Mouse (Mus musculus) forebrain, postnatal 0 days (tissue): ENCODE results near the gene Dhrs13. TPM values are rescaled to one million over a fixed set of nuclear protein-coding genes. Genes with fewer than 3 reads are reported as not detected.

ENCODE experiments used
- ATAC-seq: fragments of 200-750 bp; cut with Nextera tagmentation; 2 replicates; pipeline ENCODE4 v1.8.0; 2017; ENCODE audit warnings: mild to moderate bottlenecking, moderate library complexity
- DNase-seq: peaks from one replicate; pipeline ENCODE4 v3.0.0-alpha.2; 2015
- H3K27ac ChIP-seq: fragments of 300-500 bp; sonication (generic); 2 replicates; pipeline ENCODE4 v1.5.1; 2014; ENCODE audit warnings: low read depth, mild to moderate bottlenecking, antibody characterized with exemption, low read length, moderate library complexity, mixed read lengths
- H3K27me3 ChIP-seq: fragments of 300-500 bp; sonication (generic); 2 replicates; pipeline ENCODE4 v1.6.1; 2014; ENCODE audit warnings: mild to moderate bottlenecking, low read length, mixed read lengths; ENCODE audit not compliant: insufficient read depth
- H3K36me3 ChIP-seq: fragments of 300-500 bp; sonication (generic); 2 replicates; pipeline ENCODE4 v1.6.1; 2014; ENCODE audit warnings: mild to moderate bottlenecking, moderate library complexity; ENCODE audit not compliant: insufficient read depth
- H3K4me1 ChIP-seq: fragments of 300-500 bp; sonication (generic); 2 replicates; pipeline ENCODE4 v1.6.1; 2014; ENCODE audit warnings: antibody characterized with exemption; ENCODE audit not compliant: insufficient read depth
- H3K4me2 ChIP-seq: fragments of 300-500 bp; sonication (generic); 2 replicates; pipeline ENCODE4 v1.6.1; 2014; ENCODE audit warnings: low read depth, mild to moderate bottlenecking, moderate library complexity
- H3K4me3 ChIP-seq: fragments of 300-500 bp; sonication (generic); 2 replicates; pipeline ENCODE4 v1.5.1; 2014; ENCODE audit warnings: low read depth, low read length, mixed read lengths
- H3K9ac ChIP-seq: fragments of 300-500 bp; sonication (generic); 2 replicates; pipeline ENCODE4 v1.6.1; 2014; ENCODE audit warnings: mild to moderate bottlenecking
- H3K9me3 ChIP-seq: fragments of 300-500 bp; sonication (generic); 2 replicates; pipeline ENCODE4 v1.6.1; 2016; ENCODE audit warnings: low read length
- CTCF ChIP-seq: sonication (generic); IDR thresholded peaks from 2 replicates; pipeline ENCODE4 v1.5.1; 2016; ENCODE audit warnings: antibody characterized with exemption, control low read depth, low read depth
- WGBS: fragments of 180-500 bp; shearing (Covaris S2); extraction: QIAGEN DNeasy Blood & Tissue Kit; methylation state at CpG from one replicate; pipeline ENCODE4 v1.1.7; 2014; 5-methylcytosine and 5-hydroxymethylcytosine counted together
- polyA plus RNA-seq: library from polyadenylated mRNA; unstranded; fragments of >200 nt; fragmentation: Nextera tagmentation; extraction: Ambion mirVana; gene quantifications from 2 replicates; pipeline ENCODE4 v1.2.1, GENCODE M21; 2015
- total RNA-seq: library from RNA; depleted of rRNA; stranded (reverse); fragments of >200 nt; gene quantifications from 2 replicates; pipeline ENCODE4 v1.2.3, GENCODE M21; 2014; rRNA removed

Dhrs13 gene
- total RNA-seq = 48.4 and 59.2 TPM in 2 replicates
- 40.5 and 48.4 TPM in 2 replicates for polyA plus RNA-seq

DNA sequence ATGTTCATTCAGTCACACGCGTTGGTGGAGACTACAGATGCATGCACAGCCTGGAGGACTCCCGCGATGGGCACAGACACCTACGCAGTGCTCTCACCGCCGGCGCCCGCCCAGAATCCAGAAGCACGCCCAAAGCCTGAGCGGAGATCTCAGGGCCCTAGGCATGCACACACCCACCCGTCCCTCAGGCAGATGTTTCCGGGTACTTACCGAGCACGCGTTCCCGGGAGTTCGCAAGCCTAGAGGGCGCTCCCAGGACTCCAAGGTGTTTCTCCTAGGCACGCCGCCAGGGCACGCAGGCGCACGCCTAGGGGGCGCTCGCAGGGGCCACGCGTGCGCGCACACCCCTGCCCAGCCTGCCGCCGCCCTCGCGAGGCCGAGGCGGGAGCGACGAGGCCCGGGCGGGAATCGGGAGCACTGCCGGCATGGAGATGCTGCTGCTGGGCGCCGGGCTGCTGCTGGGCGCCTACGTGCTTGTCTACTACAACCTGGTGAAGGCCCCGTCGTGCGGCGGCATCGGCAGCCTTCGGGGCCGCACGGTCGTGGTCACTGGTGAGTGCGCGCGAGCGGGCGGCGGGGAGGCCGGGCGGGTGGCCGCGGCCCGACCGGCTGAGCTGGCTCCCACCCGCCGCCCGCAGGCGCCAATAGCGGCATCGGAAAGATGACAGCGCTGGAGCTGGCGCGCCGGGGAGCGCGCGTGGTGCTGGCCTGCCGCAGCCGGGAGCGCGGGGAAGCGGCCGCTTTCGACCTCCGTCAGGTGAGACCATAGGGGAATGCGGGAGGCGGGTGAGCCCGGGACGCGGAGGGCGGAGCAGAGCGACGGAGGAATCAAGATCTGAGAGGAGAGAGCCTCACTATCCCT, at the start of gene Dhrs13:
Dhrs13 (plus strand) TSS at position 334 of the 862 bp plus-strand sequence.
- peak within 1 kb of the TSS; percentile 95 for H3K27ac ChIP-seq
- H3K27me3 ChIP-seq = no peaks in the 10 kb centered on the region
- H3K9ac ChIP-seq = peak within 1 kb of the TSS; percentile 84
- H3K4me2 ChIP-seq = peak within 1 kb of the TSS; percentile 77
- H3K4me3 ChIP-seq = peak within 1 kb of the TSS; percentile 74
- 2% methylated on average over 94 of the region's 96 CpGs for WGBS
- no peaks in the 10 kb centered on the region for H3K9me3 ChIP-seq
- H3K36me3 ChIP-seq = peaks cover 45% of the 10 kb centered on the region
- DNase-seq = peak; percentile 95
- peaks cover 9% of the 10 kb centered on the region; the same call in 1 of the 2 replicates for H3K4me1 ChIP-seq
- peak; percentile 96 for TF ChIP-seq CTCF
- ATAC-seq = peak; percentile 94

GRCm38 (mm10) chr11:77982441-77982905, 49.6 kb upstream of the Dhrs13 start, which contains the start of gene Phf12:
Gene Phf12, plus strand, starts transcription at chr11:77982754.
- ATAC-seq (peak; percentile 89), DNase-seq (peak; percentile 100)
- H3K9ac ChIP-seq = peak within 1 kb of the TSS; percentile 95
- no peaks in the 10 kb centered on the region for H3K9me3 ChIP-seq
- H3K27me3 ChIP-seq = no peaks in the 10 kb centered on the region
- H3K4me1 ChIP-seq = peaks cover 9% of the 10 kb centered on the region; the same call in 1 of the 2 replicates
- peaks cover 11% of the 10 kb centered on the region for H3K36me3 ChIP-seq
- peak within 1 kb of the TSS; percentile 98 for H3K27ac ChIP-seq
- WGBS = 2% methylated on average over 54 of the region's 62 CpGs
- TF ChIP-seq CTCF = no peak
- peak within 1 kb of the TSS; percentile 84 for H3K4me2 ChIP-seq
- H3K4me3 ChIP-seq = peak within 1 kb of the TSS; percentile 99

- WGBS = under 1% methylated on average over 29 of the region's 32 CpGs
- Histone ChIP-seq H3K27me3 (no peaks in the 10 kb centered on the region), H3K9me3 (no peaks in the 10 kb centered on the region), H3K4me2 (peak overlapping the region; percentile 84), H3K27ac (peak overlapping the region; percentile 96), H3K4me1 (peaks cover 9% of the 10 kb centered on the region; the same call in 1 of the 2 replicates), H3K36me3 (peaks cover 4% of the 10 kb centered on the region; the same call in 1 of the 2 replicates), H3K4me3 (peak overlapping the region; percentile 99), H3K9ac (peak overlapping the region; percentile 95)
- peak; percentile 59 for DNase-seq
- no peak for ATAC-seq
- TF ChIP-seq CTCF = 0 out of 2 replicates have a peak, but pooled peaks have one; percentile 2
These were observed 48.7 kb upstream of the Dhrs13 start for GRCm38 (mm10) chr11:77983191-77983936.

DNA sequence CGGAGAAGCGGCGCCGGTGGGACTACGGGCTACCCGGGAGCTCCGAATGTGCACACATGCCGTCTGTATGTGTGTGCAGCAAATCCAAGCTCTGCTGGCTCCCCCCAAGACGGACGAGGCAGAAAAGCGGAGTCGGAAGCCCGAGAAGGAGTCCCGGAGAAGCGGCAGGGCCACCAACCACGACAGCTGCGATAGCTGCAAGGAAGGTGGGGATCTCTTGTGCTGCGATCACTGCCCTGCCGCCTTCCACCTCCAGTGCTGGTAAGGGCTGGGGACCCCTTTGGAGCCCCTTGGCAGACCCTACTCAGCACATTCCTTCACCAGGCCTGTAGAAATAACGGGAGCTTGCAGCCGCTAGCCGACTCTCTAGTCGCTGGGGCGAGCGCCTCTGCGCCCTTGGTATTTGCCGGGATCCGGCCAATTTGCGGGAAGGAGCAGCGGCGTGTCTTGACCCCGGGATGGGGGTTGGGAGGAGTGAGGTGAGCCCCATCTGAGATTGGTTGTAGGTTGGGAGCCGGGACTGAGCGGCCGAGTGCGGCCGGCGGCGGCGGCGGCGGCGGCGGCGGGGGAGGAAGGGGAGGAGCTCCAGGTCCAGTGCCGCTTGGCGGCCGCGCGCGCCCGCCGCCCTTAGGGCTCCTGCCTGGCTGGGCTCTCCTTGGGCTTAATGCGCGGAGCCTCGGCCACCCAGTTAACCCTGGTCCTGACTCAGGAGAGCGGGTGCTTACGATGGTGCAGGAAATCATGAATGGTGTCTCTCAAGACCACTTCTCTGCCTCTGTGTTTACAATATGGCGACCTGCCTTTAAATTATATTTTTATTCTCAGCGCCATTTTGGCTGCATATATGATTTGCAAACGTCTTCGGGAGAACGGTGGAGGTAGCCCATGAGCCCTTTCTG, 47.9 kb upstream of the Dhrs13 start:
- H3K4me3 ChIP-seq = peak overlapping the region; percentile 99
- H3K9me3 ChIP-seq = no peaks in the 10 kb centered on the region
- DNase-seq = peak; percentile 80
- H3K36me3 ChIP-seq = peaks cover 7% of the 10 kb centered on the region
- WGBS = 1% methylated on average over 62 of the region's 63 CpGs
- ATAC-seq = no peak
- peak overlapping the region; percentile 95 for H3K9ac ChIP-seq
- peak overlapping the region; percentile 96 for H3K27ac ChIP-seq
- H3K27me3 ChIP-seq = no peaks in the 10 kb centered on the region
- H3K4me1 ChIP-seq = peaks cover 9% of the 10 kb centered on the region; the same call in 1 of the 2 replicates
- TF ChIP-seq CTCF = 0 out of 2 replicates have a peak, but pooled peaks have one; percentile 0
- H3K4me2 ChIP-seq = peak overlapping the region; percentile 84

DNA sequence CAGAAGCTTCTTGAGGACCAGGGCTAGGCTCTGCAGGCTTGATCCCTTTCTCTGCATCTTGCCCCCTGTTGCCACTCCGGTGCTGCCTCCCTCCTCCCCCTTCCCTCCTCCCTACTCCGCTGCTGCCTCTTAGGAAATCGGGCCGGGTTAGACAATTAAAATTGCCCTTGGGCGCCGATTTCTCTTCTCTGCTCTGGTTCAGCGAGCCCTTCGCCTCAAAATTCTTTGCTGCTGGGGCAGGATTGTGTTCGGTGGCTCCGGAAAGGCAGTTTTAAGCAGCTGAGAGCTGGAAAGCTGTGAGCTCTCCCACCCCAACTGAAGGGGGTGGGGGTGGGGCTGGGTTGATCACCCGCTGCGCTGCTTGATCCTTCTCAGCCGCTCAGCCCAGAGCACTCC, 47.2 kb upstream of the Dhrs13 start:
- TF ChIP-seq CTCF = no peak
- Histone ChIP-seq H3K4me3 (peak overlapping the region; percentile 99), H3K36me3 (peaks cover 7% of the 10 kb centered on the region), H3K4me2 (peak overlapping the region; percentile 84), H3K27me3 (no peaks in the 10 kb centered on the region), H3K4me1 (peaks cover 9% of the 10 kb centered on the region; the same call in 1 of the 2 replicates), H3K9me3 (no peaks in the 10 kb centered on the region), H3K9ac (peak overlapping the region; percentile 95), H3K27ac (peak overlapping the region; percentile 96)
- 0% methylated on average over 13 of the region's 13 CpGs for WGBS
- DNase-seq = peak; percentile 76
- ATAC-seq = no peak

DNA sequence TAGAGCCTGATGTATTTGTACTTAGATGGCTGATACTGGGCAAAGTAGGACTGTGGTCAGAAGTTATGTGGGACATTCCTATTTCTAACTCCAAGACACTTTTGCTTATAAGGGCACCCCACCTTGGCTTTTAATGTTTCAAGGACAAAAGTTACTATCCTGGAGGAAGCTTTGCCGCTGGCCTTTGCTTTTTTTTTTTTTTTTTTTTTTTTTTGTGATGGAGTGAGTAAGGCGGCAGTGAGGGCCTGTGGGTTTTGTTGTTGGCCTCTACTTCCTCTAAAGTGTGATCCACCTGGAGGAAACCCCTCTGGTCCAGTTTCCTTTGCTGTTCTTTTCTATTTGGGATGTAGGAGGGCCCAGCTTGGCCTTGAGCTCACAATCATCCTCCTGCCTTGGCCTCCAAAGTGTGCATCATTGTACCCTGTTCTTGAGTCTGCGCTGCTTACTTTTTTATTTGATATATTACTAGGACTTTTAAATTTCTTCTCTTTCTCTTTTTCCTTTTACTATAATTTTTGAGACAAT, 46.5 kb upstream of the Dhrs13 start:
- peak overlapping the region; percentile 84 for H3K4me2 ChIP-seq
- H3K4me3 ChIP-seq = peak overlapping the region; percentile 99
- H3K9me3 ChIP-seq = no peaks in the 10 kb centered on the region
- no peak for ATAC-seq
- no peak for TF ChIP-seq CTCF
- H3K9ac ChIP-seq = peak overlapping the region; percentile 95
- 65% methylated on average over 3 of the region's 3 CpGs for WGBS
- peak overlapping the region; percentile 96; the same call in 1 of the 2 replicates for H3K27ac ChIP-seq
- DNase-seq = no peak
- H3K27me3 ChIP-seq = no peaks in the 10 kb centered on the region
- H3K4me1 ChIP-seq = peaks cover 9% of the 10 kb centered on the region; the same call in 1 of the 2 replicates
- H3K36me3 ChIP-seq = peaks cover 7% of the 10 kb centered on the region
